11 mouse cellular contexts compared by ENCODE assay signal in genomic region chr11:89066750-89067149, GRCm38 (mm10). TPM values are rescaled to one million over a fixed set of nuclear protein-coding genes. Genes with fewer than 3 reads are reported as not detected.
DNase-seq lines count a peak whose midpoint lies in the region; ATAC-seq and TF ChIP-seq lines count a peak whose summit lies in the region.
"Had no signal": no experiment of that assay in that cellular context is flagged by ENCODE, and none has a peak within 500 bp of the region (broad histone marks: within the 10 kb centered on the region; RNA-seq: fewer than 3 reads in every experiment).

TSS of gene Dgke (minus strand) at chr11:89066850.

- no peak for ATAC-seq in hindbrain, embryonic 13.5 days (ENCODE audit: low FRiP score)
- ATAC-seq in erythroid progenitor cell, adult 5-6 weeks (replicated peaks; ENCODE audit: low FRiP score, poor library complexity, severe bottlenecking) = no peak

- intact Hi-C loops in left cerebral cortex, postnatal 14 days (cut with DNase I) = no loop called here

- no peaks in the 10 kb centered on the region for H3K9me3 ChIP-seq in hindbrain, embryonic 13.5 days
- no peaks in the 10 kb centered on the region for H3K9me3 ChIP-seq in hindbrain, embryonic 10.5 days
- no peaks in the 10 kb centered on the region for H3K9me3 ChIP-seq in ES-Bruce4 (replicated peaks; ENCODE audit: control insufficient read depth, insufficient read depth, low read length, poor library complexity, severe bottlenecking)
- H3K9me3 ChIP-seq: limb, embryonic 10.5 days had no signal

- H3K4me2 ChIP-seq in hindbrain, embryonic 13.5 days = no peak within 1 kb of the TSS

- no peak within 1 kb of the TSS for H3K9ac ChIP-seq in hindbrain, embryonic 13.5 days
- no peak within 1 kb of the TSS for H3K9ac ChIP-seq in ES-Bruce4 (ENCODE audit: low read depth, poor library complexity, severe bottlenecking)

- no peaks in the 10 kb centered on the region for H3K4me1 ChIP-seq in hindbrain, embryonic 13.5 days (replicated peaks)
- H3K4me1 ChIP-seq in hindbrain, embryonic 10.5 days (replicated peaks) = 0 out of 2 replicates have a peak, but pooled peaks cover 9% of the 10 kb centered on the region
- H3K4me1 ChIP-seq in ES-Bruce4 (ENCODE audit: control insufficient read depth, insufficient read depth, low read length) = peaks cover 8% of the 10 kb centered on the region

- H3K27me3 ChIP-seq in hindbrain, embryonic 13.5 days = no peaks in the 10 kb centered on the region
- H3K27me3 ChIP-seq in hindbrain, embryonic 10.5 days (ENCODE audit: insufficient read depth, poor library complexity, severe bottlenecking) = no peaks in the 10 kb centered on the region; the same call in 1 of the 2 replicates
- H3K27me3 ChIP-seq in ES-Bruce4 (ENCODE audit: control insufficient read depth, insufficient read depth, low read length, poor library complexity, severe bottlenecking) = no peaks in the 10 kb centered on the region

- no peak for TF ChIP-seq POLR2A in ES-Bruce4 (IDR thresholded peaks at IDR 0.05; ENCODE audit: insufficient read depth, low read length)

- TF ChIP-seq CTCF in ES-Bruce4 (IDR thresholded peaks at IDR 0.05; ENCODE audit: low read depth, low read length) = no peak

- H3K36me3 ChIP-seq in hindbrain, embryonic 13.5 days = no peaks in the 10 kb centered on the region
- H3K36me3 ChIP-seq in hindbrain, embryonic 10.5 days = no peaks in the 10 kb centered on the region
- H3K36me3 ChIP-seq in ES-Bruce4 (ENCODE audit: control insufficient read depth, insufficient read depth, low read length, poor library complexity, severe bottlenecking) = no peaks in the 10 kb centered on the region
- H3K36me3 ChIP-seq: limb, embryonic 10.5 days had no signal

- TF ChIP-seq EP300 in ES-Bruce4 (IDR thresholded peaks at IDR 0.05; ENCODE audit: insufficient read depth, low read depth, low read length) = no peak

- H3K27ac ChIP-seq in hindbrain, embryonic 13.5 days = no peak within 1 kb of the TSS
- no peak within 1 kb of the TSS for H3K27ac ChIP-seq in hindbrain, embryonic 10.5 days
- H3K27ac ChIP-seq in ES-Bruce4 (ENCODE audit: insufficient read depth, low read length) = peak within 1 kb of the TSS; percentile 71
- H3K27ac ChIP-seq: limb, embryonic 10.5 days had no signal

- no peak for DNase-seq in hindbrain, embryonic 10.5 days (ENCODE audit: low spot score)
- DNase-seq in adrenal gland, postnatal 14 days = no peak
- no peak for DNase-seq in left cerebral cortex, postnatal 14 days (ENCODE audit: low spot score in 2 of 2)
- DNase-seq in right cerebral cortex, adult 2 months (ENCODE audit: low spot score in 2 of 2) = no peak
- DNase-seq in cerebellum, postnatal 36 days = no peak
- DNase-seq: cerebellum, adult 8-10 months had no signal

- WGBS in hindbrain, embryonic 13.5 days = 100% methylated on average over 1 of the region's 1 CpGs
- WGBS in hindbrain, embryonic 10.5 days = 100% methylated on average over 1 of the region's 1 CpGs

- no peak within 1 kb of the TSS for H3K4me3 ChIP-seq in hindbrain, embryonic 13.5 days
- H3K4me3 ChIP-seq in hindbrain, embryonic 10.5 days = no peak within 1 kb of the TSS
- H3K4me3 ChIP-seq in ES-Bruce4 (ENCODE audit: low read depth, low read length) = no peak within 1 kb of the TSS
- H3K4me3 ChIP-seq: limb, embryonic 10.5 days; megakaryocyte, embryonic 14.5 days had no signal

RNA-seq across cellular contexts. Expression of gene Dgke, which starts in this region (rescaled TPM):
- 14.8 and 15.6 TPM in 2 replicates for polyA plus RNA-seq in hindbrain, embryonic 13.5 days (2015; fragmentation: Nextera tagmentation; extraction: Ambion mirVana)
- 4.6 and 6.1 TPM in 2 replicates for polyA plus RNA-seq in hindbrain, embryonic 10.5 days (2016; fragmentation: Nextera tagmentation; extraction: Ambion mirVana)
- 11.3 and 12.8 TPM in 2 replicates for polyA plus RNA-seq in ES-Bruce4 (2011; ENCODE audit: insufficient read depth, insufficient read length, low read depth, missing spikeins)
- total RNA-seq in adrenal gland, postnatal 14 days (2021) = 12.8 and 15.0 TPM in 2 replicates
- total RNA-seq in left cerebral cortex, postnatal 14 days (2021) = 10 to 100 TPM; 44.9 to 47.8 TPM
- total RNA-seq in erythroid progenitor cell, adult 5-6 weeks (2015; ENCODE audit: low replicate concordance) = 0.72 and 0.84 TPM in 2 replicates
- total RNA-seq in erythroid progenitor cell, adult 5-6 weeks (2017; ENCODE audit: low replicate concordance) = 1.8 and 2.2 TPM in 2 replicates
